Mouse (Mus musculus) heart, postnatal 0 days (tissue): ENCODE measurements at regions not wholly inside any gene's neighbourhood (a gene's known extent, or its start where the extent isn't known, plus 50 kb on each side); places are given as distances from the start of the nearest gene placed in this dataset.

Source experiments
- CTCF ChIP-seq: IDR thresholded peaks from 2 replicates; pipeline ENCODE4 v1.5.1; 2016; ENCODE audit warnings: antibody characterized with exemption, control low read depth, low read depth
- EP300 ChIP-seq: IDR thresholded peaks from 2 replicates; pipeline ENCODE4 v1.6.1; 2016; ENCODE audit warnings: antibody characterized with exemption, low read depth

DNA sequence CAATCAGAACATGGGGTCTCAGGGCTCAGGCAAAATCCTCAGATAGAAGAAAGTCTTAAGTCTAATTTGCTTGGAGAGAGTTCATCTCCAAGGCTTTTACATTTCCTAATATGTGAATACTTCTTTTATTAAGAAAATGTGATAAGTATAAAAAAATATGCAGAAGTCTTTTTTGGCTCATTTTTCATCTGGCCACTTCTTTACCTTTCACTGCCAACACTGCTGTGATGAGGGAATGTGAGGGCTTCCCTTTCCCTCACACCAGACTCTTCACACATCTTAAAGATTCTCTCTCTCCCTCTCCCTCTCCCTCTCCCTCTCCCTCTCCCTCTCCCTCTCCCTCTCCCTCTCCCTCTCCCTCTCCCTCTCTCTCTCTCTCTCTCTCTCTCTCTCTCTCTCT lies 60.0 kb upstream of the Frmd4a start:
- TF ChIP-seq CTCF (no peak), EP300 (no peak)
